Mouse (Mus musculus) MEL (cell line): ENCODE results near the gene Srcin1.

Experiments
- EP300 ChIP-seq, 2 experiments: IDR thresholded peaks; 2 replicates each; pipeline ENCODE4 v1.6.1; 2011; ENCODE audit warnings: improper control_type of control experiment in 2 of 2, low read length in 2 of 2, low read depth in 1 of 2, mild to moderate bottlenecking in 1 of 2
- RAD21 ChIP-seq: IDR thresholded peaks from 2 replicates; pipeline ENCODE4 v1.6.1; 2011; ENCODE audit warnings: mild to moderate bottlenecking, low read depth, low read length, improper control_type of control experiment
- USF1 ChIP-seq: IDR thresholded peaks from 2 replicates; pipeline ENCODE4 v1.6.1; 2014; ENCODE audit warnings: low read depth, mild to moderate bottlenecking, inconsistent platforms, low read length, improper control_type of control experiment, moderate library complexity
- ZNF384 ChIP-seq: IDR thresholded peaks from 2 replicates; pipeline ENCODE4 v1.6.1; 2012; ENCODE audit warnings: low read depth, mild to moderate bottlenecking, inconsistent platforms, low read length, improper control_type of control experiment

DNA sequence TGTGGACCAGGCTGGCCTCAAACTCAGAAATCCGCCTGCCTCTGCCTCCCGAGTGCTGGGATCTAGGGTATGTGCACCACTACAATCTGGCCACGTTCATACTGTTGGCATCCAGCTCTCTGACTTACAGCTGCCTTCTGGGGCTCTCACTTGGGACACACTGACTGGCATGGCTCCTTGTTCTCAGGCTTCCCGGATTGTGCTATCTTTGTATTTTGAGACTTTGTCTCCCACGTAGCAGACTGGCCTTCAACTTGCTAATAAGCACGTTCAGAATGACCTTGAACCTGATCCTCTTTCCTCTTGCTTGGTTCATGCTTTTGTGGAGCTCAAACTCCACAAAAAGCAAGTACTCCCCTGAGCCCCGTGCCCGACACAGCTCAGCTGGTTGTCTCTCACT lies 90.3 kb downstream of the Srcin1 start:
- TF ChIP-seq ZNF384, result no peak
- TF ChIP-seq USF1, result no peak
- no peak for TF ChIP-seq RAD21
- TF ChIP-seq EP300 (IDR thresholded peaks at IDR 0.05; ENCODE audit: low read depth in 1 of 2, low read length in 2 of 2), result no peak
